In genomic region chr11:8530036-8530435, GRCm38 (mm10) we compare ENCODE assay signal across 12 mouse cellular contexts.
"Had no signal": no experiment of that assay in that cellular context is flagged by ENCODE, and none has a peak within 500 bp of the region (broad histone marks: within the 10 kb centered on the region; RNA-seq: fewer than 3 reads in every experiment).

No protein-coding gene starts in this region.

- DNase-seq: gastrocnemius, adult 2 months; gastrocnemius, postnatal 10 days; gastrocnemius, postnatal 25 days; heart, adult 18-20 months; heart, postnatal 10 days; kidney, adult 18-20 months; kidney, adult 8-10 months; kidney, postnatal 10 days; kidney, postnatal 25 days; kidney, postnatal 4 days; layer of hippocampus, postnatal 36 days; left cerebral cortex, postnatal 4 days had no signal
